Mouse (Mus musculus) kidney, embryonic 14.5 days (tissue): ENCODE results near the gene Fer1l5. TPM values are rescaled to one million over a fixed set of nuclear protein-coding genes. Genes with fewer than 3 reads are reported as not detected.

Source experiments
- ATAC-seq: fragments of 200-750 bp; cut with Nextera tagmentation; 2 replicates; pipeline ENCODE4 v1.8.0; 2017; ENCODE audit warnings: moderate number of reproducible peaks, mild to moderate bottlenecking, moderate TSS enrichment, moderate library complexity; ENCODE audit not compliant: low FRiP score, low TSS enrichment
- H3K27ac ChIP-seq: fragments of 300-500 bp; sonication (generic); 2 replicates; pipeline ENCODE4 v1.5.1; 2014; ENCODE audit warnings: low read depth, mild to moderate bottlenecking, low read length, moderate library complexity, mixed read lengths
- H3K27me3 ChIP-seq: fragments of 300-500 bp; sonication (generic); 2 replicates; pipeline ENCODE4 v1.6.1; 2014; ENCODE audit warnings: mild to moderate bottlenecking, low read length; ENCODE audit not compliant: control insufficient read depth, insufficient read depth
- H3K36me3 ChIP-seq: fragments of 300-500 bp; sonication (generic); 2 replicates; pipeline ENCODE4 v1.6.1; 2014; ENCODE audit warnings: low read length, mixed read lengths; ENCODE audit not compliant: control insufficient read depth, insufficient read depth
- H3K4me1 ChIP-seq: fragments of 300-500 bp; sonication (generic); 2 replicates; pipeline ENCODE4 v1.6.1; 2014; ENCODE audit warnings: low read length, mixed read lengths; ENCODE audit not compliant: control insufficient read depth, insufficient read depth
- H3K4me2 ChIP-seq: fragments of 300-500 bp; sonication (generic); replicated peaks from 2 replicates; pipeline ENCODE4 v1.6.1; 2014; ENCODE audit warnings: low read depth, mild to moderate bottlenecking, low read length
- H3K4me3 ChIP-seq: fragments of 300-500 bp; sonication (generic); 2 replicates; pipeline ENCODE4 v1.5.1; 2014; ENCODE audit warnings: mild to moderate bottlenecking, low read length
- H3K9ac ChIP-seq: fragments of 300-500 bp; sonication (generic); 2 replicates; pipeline ENCODE4 v1.6.1; 2014; ENCODE audit warnings: low read depth, mild to moderate bottlenecking, low read length, moderate library complexity
- H3K9me3 ChIP-seq: fragments of 300-500 bp; sonication (generic); 2 replicates; pipeline ENCODE4 v1.6.1; 2016; ENCODE audit warnings: low read length; ENCODE audit not compliant: control insufficient read depth
- WGBS: fragments of 180-500 bp; shearing (Covaris S2); extraction: QIAGEN DNeasy Blood & Tissue Kit; methylation state at CpG from one replicate; pipeline ENCODE4 v1.1.7; 2014; 5-methylcytosine and 5-hydroxymethylcytosine counted together
- polyA plus RNA-seq: library from polyadenylated mRNA; unstranded; fragments of >200 nt; fragmentation: Nextera tagmentation; extraction: Ambion mirVana; gene quantifications from 2 replicates; pipeline ENCODE4 v1.2.1, GENCODE M21; 2014

The Fer1l5 gene
- polyA plus RNA-seq, 1 experiment from 2014 or later = 0.65 TPM

GRCm38 (mm10) chr1:36444471-36445464, 72.7 kb downstream of the Fer1l5 start, which contains the start of gene Lman2l:
Gene Lman2l (minus strand): TSS chr1:36445271.
- Histone ChIP-seq H3K27ac (0 out of 2 replicates have a peak within 1 kb of the TSS, but pooled peaks have one; percentile 63), H3K36me3 (peaks cover 13% of the 10 kb centered on the region; the same call in 1 of the 2 replicates), H3K9ac (peak within 1 kb of the TSS; percentile 80), H3K4me3 (peak within 1 kb of the TSS; percentile 86), H3K4me1 (no peaks in the 10 kb centered on the region), H3K4me2 (peak within 1 kb of the TSS; percentile 80), H3K9me3 (no peaks in the 10 kb centered on the region), H3K27me3 (no peaks in the 10 kb centered on the region)
- ATAC-seq = peak; percentile 99
- WGBS = under 1% methylated on average over 49 of the region's 57 CpGs

GRCm38 (mm10) chr1:36445508-36445907, 73.4 kb downstream of the Fer1l5 start:
- no peaks in the 10 kb centered on the region for H3K27me3 ChIP-seq
- no peaks in the 10 kb centered on the region for H3K9me3 ChIP-seq
- peak overlapping the region; percentile 13; the same call in 1 of the 2 replicates for H3K4me3 ChIP-seq
- peak overlapping the region; percentile 6; the same call in 1 of the 2 replicates for H3K4me2 ChIP-seq
- 35% methylated on average over 8 of the region's 8 CpGs for WGBS
- H3K4me1 ChIP-seq = no peaks in the 10 kb centered on the region
- peaks cover 11% of the 10 kb centered on the region; the same call in 1 of the 2 replicates for H3K36me3 ChIP-seq
- 0 out of 2 replicates have a peak overlapping the region, but pooled peaks have one; percentile 43 for H3K27ac ChIP-seq
- ATAC-seq = no peak
- H3K9ac ChIP-seq = no peak overlapping the region

- H3K27me3 ChIP-seq = no peaks in the 10 kb centered on the region
- H3K4me3 ChIP-seq = no peak overlapping the region
- no peaks in the 10 kb centered on the region for H3K9me3 ChIP-seq
- no peak overlapping the region for H3K27ac ChIP-seq
- H3K4me2 ChIP-seq = no peak overlapping the region
- WGBS = 86% methylated on average over 5 of the region's 5 CpGs
- H3K9ac ChIP-seq = no peak overlapping the region
- no peak for ATAC-seq
- H3K36me3 ChIP-seq = peaks cover 8% of the 10 kb centered on the region; the same call in 1 of the 2 replicates
- no peaks in the 10 kb centered on the region for H3K4me1 ChIP-seq
Measured at GRCm38 (mm10) chr1:36446106-36446824, 74.2 kb downstream of the Fer1l5 start.

GRCm38 (mm10) chr1:36446841-36447240, 74.8 kb downstream of the Fer1l5 start:
- no peak overlapping the region for H3K4me3 ChIP-seq
- peaks cover 5% of the 10 kb centered on the region; the same call in 1 of the 2 replicates for H3K36me3 ChIP-seq
- no peaks in the 10 kb centered on the region for H3K27me3 ChIP-seq
- H3K4me1 ChIP-seq = no peaks in the 10 kb centered on the region
- H3K4me2 ChIP-seq = no peak overlapping the region
- ATAC-seq = no peak
- no peak overlapping the region for H3K9ac ChIP-seq
- WGBS = 89% methylated on average over 5 of the region's 5 CpGs
- no peaks in the 10 kb centered on the region for H3K9me3 ChIP-seq
- H3K27ac ChIP-seq = no peak overlapping the region

- 81% methylated on average over 6 of the region's 6 CpGs for WGBS
- H3K27ac ChIP-seq = no peak overlapping the region
- H3K9ac ChIP-seq = no peak overlapping the region
- H3K27me3 ChIP-seq = no peaks in the 10 kb centered on the region
- no peak overlapping the region for H3K4me3 ChIP-seq
- 0 out of 2 replicates have a peak, but pooled peaks cover 4% of the 10 kb centered on the region for H3K9me3 ChIP-seq
- no peak overlapping the region for H3K4me2 ChIP-seq
- H3K4me1 ChIP-seq = no peaks in the 10 kb centered on the region
- H3K36me3 ChIP-seq = no peaks in the 10 kb centered on the region
- ATAC-seq = no peak
Measured at GRCm38 (mm10) chr1:36454055-36454815, 82.1 kb downstream of the Fer1l5 start.

GRCm38 (mm10) chr1:36457388-36458014, 85.4 kb downstream of the Fer1l5 start:
- 31% methylated on average over 7 of the region's 7 CpGs for WGBS
- ATAC-seq = no peak
- H3K4me1 ChIP-seq = no peaks in the 10 kb centered on the region
- no peak overlapping the region for H3K4me3 ChIP-seq
- H3K9me3 ChIP-seq = 0 out of 2 replicates have a peak, but pooled peaks cover 4% of the 10 kb centered on the region
- no peak overlapping the region for H3K9ac ChIP-seq
- H3K4me2 ChIP-seq = no peak overlapping the region
- no peaks in the 10 kb centered on the region for H3K27me3 ChIP-seq
- H3K27ac ChIP-seq = no peak overlapping the region
- H3K36me3 ChIP-seq = no peaks in the 10 kb centered on the region

GRCm38 (mm10) chr1:36458169-36458568, 86.1 kb downstream of the Fer1l5 start:
- no peak overlapping the region for H3K4me3 ChIP-seq
- H3K4me1 ChIP-seq = no peaks in the 10 kb centered on the region
- no peaks in the 10 kb centered on the region for H3K36me3 ChIP-seq
- 0 out of 2 replicates have a peak, but pooled peaks cover 4% of the 10 kb centered on the region for H3K9me3 ChIP-seq
- 88% methylated on average over 5 of the region's 5 CpGs for WGBS
- H3K27ac ChIP-seq = no peak overlapping the region
- no peak overlapping the region for H3K4me2 ChIP-seq
- H3K27me3 ChIP-seq = no peaks in the 10 kb centered on the region
- no peak overlapping the region for H3K9ac ChIP-seq
- no peak for ATAC-seq

- Histone ChIP-seq H3K4me2 (no peak overlapping the region), H3K36me3 (no peaks in the 10 kb centered on the region), H3K4me3 (no peak overlapping the region), H3K27ac (no peak overlapping the region), H3K9me3 (no peaks in the 10 kb centered on the region), H3K27me3 (no peaks in the 10 kb centered on the region), H3K9ac (no peak overlapping the region), H3K4me1 (no peaks in the 10 kb centered on the region)
- ATAC-seq = no peak
- 38% methylated on average over 2 of the region's 2 CpGs for WGBS
Measured at GRCm38 (mm10) chr1:36461829-36462228, 89.7 kb downstream of the Fer1l5 start.
